Mouse (Mus musculus) heart, postnatal 10 days (tissue): ENCODE measurements around the gene Adam12. TPM values are rescaled to one million over a fixed set of nuclear protein-coding genes. Genes with fewer than 3 reads are reported as not detected.

Experiments
- DNase-seq, 2 experiments: peaks; one replicate each; pipeline ENCODE4 v3.0.0; 2021
- intact Hi-C: fragments of 180-260 bp; cut with DNase I; formaldehyde crosslinking; loops from one replicate; pipeline ENCODE4 v1.15.1; 2025
- total RNA-seq, 2 experiments: library from RNA; stranded (reverse); gene quantifications; 2 replicates each; pipeline ENCODE4 v1.2.3; 2021

Adam12 gene
- total RNA-seq, 2 experiments from 2014 or later = 8.1 to 14.0 TPM

DNA sequence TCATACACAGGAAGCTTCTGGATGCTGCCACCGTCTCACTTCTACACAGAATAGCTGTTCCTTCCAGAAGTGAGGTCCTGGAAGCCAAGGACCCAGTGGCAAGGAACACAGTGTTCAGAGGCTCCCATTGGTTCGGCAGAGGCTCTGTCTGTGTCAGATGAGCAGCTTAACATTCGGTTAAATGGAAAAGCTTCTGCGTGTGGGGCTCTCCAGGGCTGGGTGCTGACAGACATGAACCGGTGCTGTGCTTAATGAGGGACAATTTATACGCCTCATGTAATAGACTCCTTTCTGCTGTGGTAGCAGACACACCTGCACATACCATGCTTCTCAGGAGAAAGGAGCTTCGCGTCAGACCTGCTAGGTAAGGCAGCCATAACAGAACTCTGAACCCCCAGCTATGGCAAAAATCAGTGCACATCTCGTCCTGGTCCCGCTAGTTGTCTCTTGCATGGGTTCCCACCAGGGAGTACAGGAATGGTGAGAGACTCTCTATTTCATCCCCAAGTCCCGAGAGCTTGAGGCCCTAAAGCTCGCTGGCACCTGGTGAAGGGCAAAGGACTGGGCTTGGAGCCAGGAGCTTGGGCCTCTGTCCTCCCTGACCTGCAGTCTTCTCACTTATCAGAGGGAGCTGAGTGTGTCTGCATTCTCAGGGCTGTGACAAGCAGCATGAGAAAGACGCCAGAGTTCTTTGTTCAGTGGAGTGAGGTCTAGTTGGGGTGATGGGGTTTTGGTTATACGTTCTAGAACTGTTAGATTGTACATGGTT is 280.0 kb downstream of the Adam12 start:
- peak; percentile 45 to 55 for DNase-seq

DNA sequence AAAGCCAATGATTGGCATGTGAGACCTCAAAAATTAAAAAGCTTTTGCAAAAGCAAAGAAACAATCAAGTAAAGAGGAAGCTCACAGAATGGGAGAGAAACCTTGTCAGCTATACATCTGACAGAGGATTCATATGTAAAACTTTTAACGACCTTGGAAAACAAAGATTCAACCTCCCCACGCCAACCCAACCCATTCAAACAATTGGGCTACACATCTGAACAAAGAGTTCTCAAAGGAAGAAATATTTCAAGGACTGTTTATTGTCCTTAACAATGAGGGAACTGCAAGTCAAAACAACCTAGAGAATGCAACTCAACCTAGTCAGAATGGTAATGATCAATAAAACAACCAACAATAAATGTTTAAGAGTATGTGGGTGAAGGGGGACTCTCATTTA is 284.6 kb downstream of the Adam12 start:
- no peak for DNase-seq
- intact Hi-C loops = no loop called here

More for the DNA sequence above, 280.0 kb downstream of the Adam12 start:
- intact Hi-C loops = no loop called here

DNA sequence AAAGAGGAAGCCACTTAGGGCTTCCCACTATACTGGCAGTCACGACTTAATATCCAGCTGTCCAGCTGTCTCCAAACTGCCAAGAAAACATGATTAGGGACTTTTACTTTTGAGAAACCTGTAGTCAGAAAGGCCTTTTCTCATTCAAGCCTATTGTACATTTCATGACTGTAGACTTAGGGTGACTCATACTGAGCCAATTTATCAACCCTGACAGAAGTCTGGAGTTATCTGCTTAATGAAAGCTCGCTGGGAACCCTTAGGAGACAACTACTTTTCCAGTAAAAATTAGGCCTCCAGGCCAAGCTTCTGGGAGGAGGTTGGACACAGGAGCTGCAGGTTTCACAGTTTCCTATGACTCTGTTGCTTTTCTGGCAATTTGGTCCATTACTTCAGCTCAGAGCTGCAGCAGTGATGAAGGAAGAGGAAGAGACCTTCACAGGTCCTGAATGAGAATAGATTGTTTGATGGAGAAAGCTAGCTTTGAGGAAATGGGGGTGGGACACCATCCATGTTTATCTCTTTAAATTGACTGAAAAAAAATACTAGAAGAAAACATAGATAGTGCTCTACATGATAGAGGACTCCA is 285.1 kb downstream of the Adam12 start:
- no peak for DNase-seq
- intact Hi-C loops = no loop called here

DNA sequence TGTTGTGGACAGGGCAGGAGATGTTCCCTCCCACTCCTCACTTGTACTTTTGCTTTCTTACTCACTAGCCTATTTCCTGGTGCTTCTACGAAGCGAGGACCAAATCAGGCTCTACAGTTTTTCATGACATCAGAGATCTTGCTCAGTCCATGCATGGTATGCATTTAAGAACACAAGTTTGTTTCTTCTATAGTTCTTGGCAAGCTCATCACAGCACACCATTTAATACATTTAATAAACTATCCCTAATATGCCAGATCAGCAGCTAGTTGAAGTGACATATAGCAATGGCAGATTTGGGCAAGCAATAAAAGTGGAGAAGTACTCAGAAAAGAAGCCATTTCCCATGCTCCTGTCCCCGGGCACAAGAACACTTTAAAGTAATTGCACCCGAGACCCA is 285.8 kb downstream of the Adam12 start:
- intact Hi-C loops = no loop called here

DNA sequence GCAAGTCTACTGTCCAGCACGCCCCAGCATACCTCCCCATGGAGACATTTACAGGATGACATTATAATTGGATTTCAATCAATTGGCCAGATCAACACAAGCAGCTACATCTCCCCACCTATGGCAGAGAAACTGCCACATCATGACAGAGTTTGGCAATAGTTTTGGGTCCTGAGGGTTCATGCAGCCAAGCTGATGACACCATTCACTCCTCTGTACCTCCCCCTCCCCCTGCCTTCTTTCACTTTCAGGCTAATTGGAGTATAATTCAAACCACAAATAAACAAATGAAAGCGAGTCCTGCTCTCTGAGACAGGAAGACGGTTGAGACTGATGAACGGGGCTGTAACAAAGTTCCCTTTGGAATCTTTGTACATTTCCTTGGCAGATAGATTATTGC is 291.5 kb downstream of the Adam12 start:
- intact Hi-C loops = no loop called here
- DNase-seq = no peak

More for the DNA sequence above, 285.8 kb downstream of the Adam12 start:
- DNase-seq = no peak

DNA sequence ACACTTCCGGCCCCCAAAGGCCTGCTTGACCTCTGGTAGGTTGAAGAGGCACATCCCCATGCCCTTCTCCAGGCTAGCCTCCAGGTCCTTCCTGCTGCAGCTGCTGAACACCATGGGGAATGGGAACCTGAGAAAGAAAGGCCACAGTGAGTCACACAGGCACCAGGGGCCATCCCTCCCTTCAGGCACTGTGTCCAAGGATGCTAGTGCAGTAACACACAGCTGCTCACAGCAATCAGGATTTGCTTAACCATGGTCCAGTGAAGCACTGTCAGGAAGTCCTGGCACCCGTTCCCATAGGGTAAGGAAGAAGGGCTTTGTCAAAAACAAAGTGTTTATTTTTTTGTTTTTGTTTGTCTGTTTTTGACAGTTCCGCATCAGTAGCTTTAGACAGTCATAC is 294.5 kb downstream of the Adam12 start:
- no peak for DNase-seq
- intact Hi-C loops = no loop called here

DNA sequence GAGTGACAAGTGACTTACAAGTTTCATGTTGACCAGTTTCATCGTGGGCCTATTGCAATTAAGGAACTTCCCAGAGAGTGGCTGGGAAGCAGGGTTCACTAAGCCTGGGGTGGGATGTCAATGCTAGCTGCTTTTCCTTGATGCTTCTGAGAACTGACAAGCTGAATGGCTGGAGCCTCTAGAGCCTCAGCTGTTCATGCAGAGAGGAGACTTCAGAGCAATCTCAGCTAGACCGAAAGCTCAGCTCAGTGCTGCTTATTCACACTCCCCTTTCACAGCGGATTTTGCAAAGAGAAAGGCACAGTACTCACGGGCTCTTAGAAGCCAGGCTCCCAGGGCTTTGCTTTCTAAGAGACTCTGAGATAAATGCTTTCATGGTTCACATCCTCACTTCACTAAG is 295.6 kb downstream of the Adam12 start:
- DNase-seq = no peak
- intact Hi-C loops = no loop called here

DNA sequence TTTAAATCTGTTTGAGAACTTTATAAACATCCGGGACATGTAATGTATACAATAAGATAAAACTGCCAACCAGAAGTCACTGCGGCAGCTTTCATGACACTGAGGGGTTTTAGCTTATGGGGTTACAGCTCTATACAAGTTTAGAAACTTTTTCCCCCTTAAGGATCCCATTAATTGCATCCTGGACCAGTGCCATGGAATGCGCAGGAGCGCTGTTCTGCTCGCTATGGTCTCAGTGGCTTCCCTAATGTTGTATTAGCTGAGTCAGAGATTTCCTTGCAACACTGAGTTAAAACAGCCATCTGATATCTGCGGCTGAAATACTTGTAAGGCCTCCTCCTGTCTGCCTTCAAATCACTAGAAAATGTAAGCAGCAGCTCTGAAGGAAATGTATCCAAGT is 298.6 kb downstream of the Adam12 start:
- no peak for DNase-seq
- intact Hi-C loops = no loop called here

DNA sequence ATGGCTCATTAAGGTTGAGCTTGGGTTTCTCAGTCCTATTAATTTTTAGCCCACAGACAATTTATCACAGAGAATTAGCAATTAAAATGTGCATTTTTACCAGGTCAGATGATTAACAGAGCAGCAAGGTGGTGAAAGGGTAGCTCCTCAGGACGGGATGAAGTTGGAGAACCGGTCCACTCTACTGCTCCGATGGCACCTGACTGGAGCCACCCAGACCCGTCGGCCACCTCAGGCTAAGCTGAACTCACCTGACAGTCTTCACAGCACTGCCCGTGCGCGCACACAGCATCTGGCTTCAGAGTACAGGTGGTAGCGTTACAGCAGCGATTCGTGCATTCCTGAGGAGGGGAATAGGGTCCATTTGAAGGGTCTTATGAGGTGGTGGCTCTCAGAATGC is 300.5 kb downstream of the Adam12 start:
- intact Hi-C loops = no loop called here

DNA sequence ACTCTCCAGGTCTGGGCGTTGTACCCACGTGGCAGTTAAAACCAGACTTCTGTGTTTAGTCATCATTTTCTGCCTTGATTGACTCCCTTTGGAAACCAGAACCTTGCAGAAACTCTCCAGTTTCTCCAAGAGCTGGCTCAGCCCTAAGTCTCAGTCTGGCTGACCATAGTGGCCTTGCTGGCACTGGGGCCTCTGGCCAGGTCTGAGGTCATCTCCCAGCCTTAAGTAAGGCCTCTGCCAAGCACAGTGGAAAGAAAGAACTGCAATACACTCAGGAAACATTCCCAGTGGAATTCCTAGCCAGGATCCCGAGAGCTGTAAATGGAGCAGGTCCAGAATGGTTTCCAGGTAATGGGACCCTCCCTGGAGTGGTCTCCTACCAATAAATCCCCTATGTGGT is 303.0 kb downstream of the Adam12 start:
- intact Hi-C loops = no loop called here
- DNase-seq = no peak

More for the DNA sequence above, 300.5 kb downstream of the Adam12 start:
- no peak for DNase-seq

DNA sequence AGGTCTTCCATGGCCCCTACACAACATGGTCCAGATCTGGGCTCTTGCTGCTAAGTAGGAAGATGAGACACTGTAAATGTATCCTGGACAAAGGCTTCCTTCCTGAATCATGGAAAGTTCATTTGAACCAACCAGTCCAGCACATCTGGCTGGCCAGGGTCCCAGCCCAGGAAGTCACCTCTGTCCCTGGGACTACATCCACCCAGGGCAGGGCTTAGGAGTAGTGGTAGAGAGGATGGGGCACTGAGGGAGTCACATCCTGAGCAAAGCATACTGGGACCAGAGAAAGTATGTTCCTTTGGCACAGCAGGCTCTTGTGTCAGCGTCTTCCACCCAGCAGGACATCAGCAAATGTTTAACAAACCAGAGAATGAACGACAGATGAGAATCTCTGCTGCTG is 306.2 kb downstream of the Adam12 start:
- intact Hi-C loops = no loop called here
- DNase-seq = no peak

DNA sequence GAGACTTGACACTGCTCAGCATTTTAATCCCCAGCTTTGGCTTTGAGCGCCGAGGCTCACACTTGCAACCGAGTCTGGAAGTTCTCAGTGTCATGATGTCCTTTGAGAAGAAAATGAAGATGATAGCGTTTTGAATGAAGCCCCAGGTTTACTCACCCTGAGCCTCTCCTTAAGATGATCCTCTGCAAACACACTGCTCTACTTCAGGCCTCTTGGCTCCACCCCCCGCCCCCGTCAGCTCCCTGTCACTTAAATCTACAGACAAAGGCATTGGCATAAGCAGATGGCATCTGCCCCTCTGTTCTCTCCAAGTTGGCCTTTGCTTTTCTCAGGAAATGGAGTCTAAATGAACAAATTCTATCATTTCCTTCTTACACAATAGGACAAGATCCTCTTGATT is 308.0 kb downstream of the Adam12 start:
- intact Hi-C loops = no loop called here
- no peak for DNase-seq

DNA sequence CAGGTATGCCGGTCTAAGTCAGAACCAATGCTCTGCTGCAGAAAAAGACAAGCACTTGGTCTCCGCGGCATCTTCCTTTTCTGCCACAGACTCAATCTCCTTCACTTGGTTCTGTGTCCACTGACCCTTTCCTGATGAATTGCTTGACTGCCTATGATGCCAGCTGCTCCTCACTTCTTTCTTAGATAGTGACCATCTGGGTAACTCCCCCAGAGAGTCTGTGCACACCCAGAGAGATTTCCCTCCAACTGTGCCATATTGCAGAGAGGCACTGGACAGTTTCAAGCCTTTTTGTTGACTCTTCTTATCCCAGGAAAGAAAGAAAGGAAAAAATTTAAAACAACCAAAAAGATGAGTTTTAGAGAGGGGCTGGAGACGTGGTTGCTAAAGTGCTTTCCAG is 310.7 kb downstream of the Adam12 start:
- DNase-seq = no peak
- intact Hi-C loops = no loop called here

DNA sequence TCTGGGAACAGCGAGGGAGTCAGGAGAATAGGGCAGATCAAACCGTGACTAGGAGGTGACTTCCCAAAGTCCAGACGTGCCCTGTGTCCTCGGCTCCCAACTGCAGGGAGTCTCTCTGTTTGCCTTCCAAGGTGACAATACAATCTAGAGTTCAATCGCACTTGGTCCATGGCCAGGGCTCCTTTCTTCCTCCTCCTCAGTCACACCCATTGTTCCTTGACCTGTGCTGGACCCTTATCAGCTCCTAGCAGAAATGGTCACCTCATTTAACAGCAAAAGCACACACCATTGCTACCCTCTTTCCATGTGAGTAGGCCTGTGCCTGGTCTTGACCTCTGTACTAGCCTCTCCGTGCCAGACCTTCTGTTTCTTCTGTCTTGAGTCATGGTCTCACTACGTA is 311.2 kb downstream of the Adam12 start:
- intact Hi-C loops = no loop called here
- no peak for DNase-seq

DNA sequence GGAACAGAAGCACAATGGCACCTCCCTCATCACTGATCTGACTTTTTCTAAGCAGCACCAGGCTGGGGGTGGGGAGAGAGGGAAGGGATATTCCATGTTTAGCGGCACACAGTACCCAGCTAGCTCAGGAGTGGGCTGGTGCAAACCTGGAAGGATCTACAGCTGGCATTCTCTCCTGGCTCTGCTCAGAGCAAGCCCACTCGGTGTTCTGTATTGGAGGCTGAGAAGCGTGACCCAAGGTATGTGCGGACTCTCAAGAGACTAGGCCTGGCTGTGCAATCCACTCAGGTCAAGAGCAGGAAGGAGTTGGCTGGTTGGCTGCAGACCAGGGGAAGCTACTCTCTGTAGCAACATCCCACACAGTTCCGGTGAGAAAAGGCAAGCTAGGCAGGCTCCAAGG is 312.0 kb downstream of the Adam12 start:
- intact Hi-C loops = no loop called here
- peak; percentile 29 to 32 for DNase-seq

DNA sequence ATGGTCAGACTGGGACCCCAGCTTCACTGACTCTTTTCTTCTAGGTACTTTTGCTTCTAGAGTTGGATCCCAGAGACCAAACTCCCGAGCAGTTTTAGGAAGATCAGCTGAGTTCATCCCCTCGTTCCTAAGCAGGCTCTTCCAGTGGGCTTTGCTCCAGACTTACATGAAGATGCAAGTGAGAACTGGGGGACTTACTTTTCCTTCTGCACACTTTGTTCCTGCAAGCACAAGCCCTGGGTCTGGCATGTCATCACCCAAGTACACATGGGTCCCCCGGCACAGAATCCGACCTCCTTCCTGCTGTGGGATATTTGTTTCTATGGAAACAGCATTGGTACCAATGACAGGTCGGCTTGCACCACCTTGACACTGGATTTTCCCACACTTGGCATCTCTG is 312.6 kb downstream of the Adam12 start:
- no peak for DNase-seq
- intact Hi-C loops = no loop called here

DNA sequence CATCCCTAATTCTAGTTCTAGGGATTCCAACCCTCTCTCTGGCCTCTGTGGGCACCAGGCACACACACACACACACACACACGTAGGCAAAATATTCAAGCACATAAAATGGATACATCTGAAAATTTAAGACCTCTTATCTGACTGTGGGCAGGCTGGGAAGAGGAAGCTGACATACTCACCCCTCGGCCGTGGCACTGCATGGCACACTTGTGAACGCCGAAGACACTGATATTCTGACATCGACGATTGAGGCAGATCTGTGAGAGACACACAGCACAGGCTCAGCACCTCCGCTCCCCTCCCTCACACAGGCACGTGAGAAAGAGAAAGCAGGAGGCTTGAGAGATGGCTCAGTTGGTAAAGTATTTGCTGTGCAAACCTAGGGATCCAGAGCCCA is 315.7 kb downstream of the Adam12 start:
- DNase-seq = no peak
- intact Hi-C loops = no loop called here

DNA sequence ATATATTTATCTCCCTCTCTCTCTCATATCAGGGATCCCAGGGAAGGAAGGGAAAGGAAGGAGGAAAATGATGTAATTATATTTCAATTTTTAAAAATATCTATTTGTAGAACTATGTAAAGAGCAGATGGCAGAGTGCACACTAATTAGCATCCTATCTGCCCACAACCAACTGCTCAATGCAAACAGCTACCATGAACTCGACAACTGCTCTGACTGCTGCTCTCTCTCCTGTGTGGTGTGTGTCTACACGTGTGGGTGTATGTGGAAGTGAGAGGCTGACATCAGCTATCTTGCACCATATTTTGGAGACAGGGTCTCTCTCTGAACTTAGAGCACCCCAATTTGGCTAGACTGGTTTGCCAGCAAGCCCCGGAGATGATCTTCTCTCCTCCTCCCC is 320.1 kb downstream of the Adam12 start:
- DNase-seq = no peak
- intact Hi-C loops = no loop called here

DNA sequence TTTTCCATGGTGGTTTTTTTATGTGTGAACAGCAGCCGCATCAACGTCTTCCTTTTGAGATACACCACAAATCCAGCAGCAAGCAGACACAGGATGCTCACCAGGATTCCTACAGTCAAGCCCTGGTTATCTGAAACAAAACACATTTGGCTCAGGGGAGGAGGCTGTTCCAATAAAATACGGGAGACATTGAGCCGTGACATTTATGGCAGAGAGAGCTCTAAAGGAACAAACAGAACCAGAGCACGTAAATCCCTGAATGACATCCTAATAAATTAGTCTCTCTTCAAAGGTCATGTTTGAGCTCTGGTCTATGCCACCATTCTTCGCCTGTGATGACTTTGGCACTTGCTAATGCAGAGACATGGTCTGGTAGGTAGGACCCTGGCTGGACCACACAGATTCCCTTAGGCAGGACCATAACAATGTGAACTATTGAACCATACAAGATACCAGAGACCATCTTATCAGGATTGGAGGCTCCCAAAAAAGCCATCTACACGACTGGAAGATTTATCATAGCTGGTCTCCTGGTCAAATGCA is 322.0 kb downstream of the Adam12 start:
- intact Hi-C loops = no loop called here
- no peak for DNase-seq

DNA sequence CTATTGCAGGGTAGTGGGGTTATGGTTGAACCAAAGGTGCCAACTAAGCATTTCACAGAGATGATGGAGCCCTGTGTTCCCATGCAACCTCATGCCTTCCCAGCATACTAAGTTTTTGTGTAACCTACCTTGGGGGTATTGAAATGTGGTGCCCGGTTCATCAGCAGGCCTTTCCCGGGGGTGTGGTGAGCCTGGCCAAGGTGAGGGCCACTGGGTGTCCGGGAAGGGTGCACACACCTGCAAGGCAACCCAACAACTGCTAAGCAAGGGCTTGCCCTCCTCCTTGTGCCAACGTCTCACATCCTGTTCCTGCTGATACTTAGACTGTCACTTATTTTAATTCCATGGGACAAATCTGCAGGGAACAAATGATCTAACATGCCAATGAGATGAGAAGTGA is 323.0 kb downstream of the Adam12 start:
- DNase-seq = no peak
- intact Hi-C loops = no loop called here

DNA sequence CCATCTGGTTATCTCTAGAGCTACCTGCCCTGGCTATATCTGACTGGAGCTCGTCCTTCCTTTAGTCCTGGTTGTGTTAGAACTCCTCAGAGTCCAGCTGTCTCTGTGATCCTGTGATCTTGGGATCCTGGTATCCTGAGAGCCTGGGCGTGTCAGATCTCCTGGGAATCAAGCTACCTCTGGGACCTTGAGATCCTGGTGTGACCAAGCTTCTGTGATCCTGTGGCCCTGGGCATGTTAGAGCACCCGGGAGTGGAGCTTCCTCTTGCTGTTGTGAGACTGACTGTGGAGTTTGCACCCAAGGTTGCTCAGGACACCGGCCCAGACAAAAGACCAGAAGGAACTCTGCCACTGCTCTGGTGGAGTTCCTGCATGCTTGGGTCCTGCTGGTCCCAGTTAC is 332.6 kb downstream of the Adam12 start:
- intact Hi-C loops = no loop called here
- DNase-seq = no peak

DNA sequence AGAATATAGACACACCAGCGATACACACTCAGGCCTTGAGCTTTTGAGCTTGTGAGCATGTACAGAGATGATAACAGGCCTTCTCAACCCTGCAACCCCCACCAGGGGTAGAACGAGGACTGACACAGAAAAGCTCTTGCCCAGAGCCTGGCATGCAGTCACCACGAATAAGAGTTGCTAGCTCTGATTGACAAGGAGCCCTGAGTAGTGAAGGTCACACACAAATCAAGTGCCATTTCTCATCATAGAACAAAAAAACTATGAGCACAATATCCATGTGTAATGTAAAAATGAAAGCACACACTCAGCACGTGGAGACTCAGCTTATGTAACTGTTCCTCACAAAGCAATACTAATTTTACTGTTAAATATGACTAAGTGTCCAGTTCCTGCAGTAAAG is 340.1 kb downstream of the Adam12 start:
- intact Hi-C loops = no loop called here
- DNase-seq = no peak
